Mouse (Mus musculus) embryonic facial prominence, embryonic 15.5 days (tissue): ENCODE data around the gene Flt3. TPM values are rescaled to one million over a fixed set of nuclear protein-coding genes. Genes with fewer than 3 reads are reported as not detected.

ENCODE experiments used
- ATAC-seq: fragments of 200-750 bp; cut with Nextera tagmentation; 2 replicates; pipeline ENCODE4 v1.8.0; 2017; ENCODE audit warnings: low read depth, moderate TSS enrichment; ENCODE audit not compliant: insufficient number of reproducible peaks, low FRiP score, low TSS enrichment
- H3K27ac ChIP-seq: fragments of 300-500 bp; sonication (generic); replicated peaks from 2 replicates; pipeline ENCODE4 v1.5.1; 2015; ENCODE audit warnings: mild to moderate bottlenecking, inconsistent platforms
- H3K27me3 ChIP-seq: fragments of 300-500 bp; sonication (generic); 2 replicates; pipeline ENCODE4 v1.6.1; 2015; ENCODE audit warnings: inconsistent platforms
- H3K36me3 ChIP-seq: fragments of 300-500 bp; sonication (generic); 2 replicates; pipeline ENCODE4 v1.6.1; 2015; ENCODE audit warnings: mild to moderate bottlenecking, inconsistent platforms
- H3K4me1 ChIP-seq: fragments of 300-500 bp; sonication (generic); 2 replicates; pipeline ENCODE4 v1.6.1; 2015; ENCODE audit warnings: inconsistent platforms
- H3K4me2 ChIP-seq: fragments of 300-500 bp; sonication (generic); replicated peaks from 2 replicates; pipeline ENCODE4 v1.6.1; 2015; ENCODE audit warnings: mild to moderate bottlenecking, inconsistent platforms
- H3K4me3 ChIP-seq: fragments of 300-500 bp; sonication (generic); replicated peaks from 2 replicates; pipeline ENCODE4 v1.5.1; 2015; ENCODE audit warnings: mild to moderate bottlenecking, inconsistent platforms
- H3K9ac ChIP-seq: fragments of 300-500 bp; sonication (generic); 2 replicates; pipeline ENCODE4 v1.6.1; 2015; ENCODE audit warnings: inconsistent platforms
- H3K9me3 ChIP-seq: fragments of 300-500 bp; sonication (generic); replicated peaks from 2 replicates; pipeline ENCODE4 v1.6.1; 2016; ENCODE audit warnings: inconsistent platforms
- WGBS: fragments of 180-500 bp; shearing (Covaris S2); methylation state at CpG from one replicate; pipeline ENCODE4 v1.1.7; 2015; 5-methylcytosine and 5-hydroxymethylcytosine counted together
- polyA plus RNA-seq: library from polyadenylated mRNA; unstranded; fragments of >200 nt; fragmentation: Nextera tagmentation; extraction: Ambion mirVana; gene quantifications from 2 replicates; pipeline ENCODE4 v1.2.1, GENCODE M21; 2015

Gene Flt3
- polyA plus RNA-seq, 1 experiment from 2014 or later = 0.12 TPM

DNA sequence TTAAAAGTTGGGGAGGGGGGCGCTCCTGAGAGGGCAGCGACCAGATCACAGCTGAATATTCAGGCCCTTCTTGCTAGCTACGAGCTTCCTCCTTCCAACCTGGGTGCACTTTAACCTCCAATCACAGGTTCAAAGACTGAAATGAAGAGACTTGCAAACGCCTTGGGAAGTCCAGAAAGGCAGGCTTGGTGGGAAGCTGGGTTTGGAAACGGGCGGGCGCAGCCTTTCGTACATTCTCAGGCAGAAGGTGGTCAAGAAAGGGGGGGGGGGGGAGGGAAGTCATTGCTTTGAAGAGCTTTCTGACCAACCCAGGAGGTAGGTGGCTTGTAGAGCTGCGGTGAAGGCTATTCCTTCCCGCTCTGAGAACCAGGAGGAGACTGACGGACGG, 92.9 kb downstream of the Flt3 start:
- no peak for ATAC-seq
- WGBS = 2% methylated on average over 12 of the region's 12 CpGs
- Histone ChIP-seq H3K4me2 (no peak overlapping the region), H3K9me3 (no peaks in the 10 kb centered on the region), H3K27me3 (peaks cover 99% of the 10 kb centered on the region), H3K36me3 (no peaks in the 10 kb centered on the region), H3K27ac (no peak overlapping the region), H3K4me3 (no peak overlapping the region), H3K4me1 (peaks cover 27% of the 10 kb centered on the region), H3K9ac (no peak overlapping the region)

DNA sequence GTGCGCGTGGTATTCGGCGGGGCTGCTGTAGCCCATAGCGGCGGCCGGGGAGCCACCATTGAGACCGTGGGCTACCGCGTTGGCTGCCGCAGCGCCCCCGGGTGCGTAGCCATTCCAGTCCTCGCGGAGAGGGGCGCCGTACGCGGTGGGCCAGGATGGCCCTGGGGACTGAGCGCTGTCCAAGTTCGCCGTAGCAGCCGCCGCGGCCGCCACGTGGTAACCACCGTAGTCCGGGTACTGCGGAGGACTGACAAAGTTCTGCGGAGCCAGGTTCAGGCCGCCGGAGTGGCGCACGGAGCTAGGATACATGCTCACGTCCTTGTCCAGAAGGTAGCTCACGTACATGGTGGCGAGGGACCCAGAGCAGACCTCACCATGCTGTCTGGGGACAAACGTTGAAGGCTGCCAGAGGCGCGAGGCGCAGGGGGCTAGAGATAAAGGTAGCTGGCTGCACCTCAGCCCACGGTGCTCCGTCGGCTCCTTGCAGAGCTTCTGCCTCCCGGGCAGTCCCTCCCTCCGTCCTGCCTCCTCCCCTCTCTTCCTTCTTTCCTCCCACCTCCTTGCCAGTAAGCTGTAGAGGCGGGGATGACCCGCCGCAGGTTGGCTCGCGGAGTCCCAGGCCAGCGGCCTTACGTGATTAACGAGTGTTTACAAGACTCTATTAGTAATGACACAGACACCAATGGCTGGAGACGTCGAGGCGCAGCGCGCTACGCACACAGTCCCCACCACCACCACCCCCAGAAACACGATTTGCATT, 93.5 kb downstream of the Flt3 start, which contains the start of gene Cdx2:
Gene Cdx2 (minus strand): TSS at position 633 of the 760 bp plus-strand sequence.
- Histone ChIP-seq H3K36me3 (no peaks in the 10 kb centered on the region), H3K4me3 (peak within 1 kb of the TSS; percentile 2; the same call in 1 of the 2 replicates), H3K9ac (no peak within 1 kb of the TSS), H3K27me3 (peaks cover 99% of the 10 kb centered on the region), H3K9me3 (no peaks in the 10 kb centered on the region), H3K27ac (no peak within 1 kb of the TSS), H3K4me1 (peaks cover 27% of the 10 kb centered on the region), H3K4me2 (peak within 1 kb of the TSS; percentile 28)
- under 1% methylated on average over 63 of the region's 63 CpGs for WGBS
- ATAC-seq = no peak

DNA sequence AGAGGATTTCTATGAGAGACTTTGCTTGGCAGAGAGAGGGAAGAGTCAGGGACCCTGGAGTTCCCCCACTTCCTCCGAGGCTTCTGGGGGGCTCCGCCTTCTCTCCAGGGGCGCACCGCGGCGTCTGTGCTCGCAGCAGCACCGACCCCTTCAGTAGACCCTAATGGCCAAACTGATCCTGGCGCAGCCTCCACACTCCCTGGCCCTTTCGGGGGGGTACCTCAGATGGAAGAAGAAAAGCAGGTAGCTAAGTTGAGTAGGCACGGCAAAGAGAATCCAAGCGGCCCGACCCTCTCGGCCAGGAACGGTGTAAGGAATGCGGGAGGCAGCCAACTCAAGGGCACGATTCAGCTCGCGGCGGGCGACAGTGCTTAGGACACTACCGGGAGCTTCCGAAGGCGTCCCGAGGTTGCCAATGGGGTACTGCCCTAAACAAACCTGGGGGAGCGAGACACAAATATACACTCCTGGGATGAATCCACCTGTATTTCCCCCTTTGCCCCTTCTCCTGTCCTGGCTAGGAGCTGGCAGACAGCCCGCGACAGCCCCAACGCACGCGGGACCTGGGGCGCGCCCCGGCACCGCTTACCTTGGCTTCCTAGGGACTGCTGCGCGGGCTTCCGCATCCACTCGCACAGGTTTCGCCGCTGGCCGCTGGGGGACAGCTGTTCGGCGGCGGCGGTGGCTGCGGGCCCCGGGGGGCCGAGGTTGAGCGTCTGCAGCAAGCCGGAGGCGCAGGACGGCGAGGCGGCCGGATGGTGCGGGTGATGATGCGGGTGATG, 94.2 kb downstream of the Flt3 start:
- peak overlapping the region; percentile 28 for H3K4me2 ChIP-seq
- peaks cover 99% of the 10 kb centered on the region for H3K27me3 ChIP-seq
- H3K4me1 ChIP-seq = peaks cover 27% of the 10 kb centered on the region
- no peak for ATAC-seq
- no peaks in the 10 kb centered on the region for H3K36me3 ChIP-seq
- H3K4me3 ChIP-seq = peak overlapping the region; percentile 2; the same call in 1 of the 2 replicates
- H3K9ac ChIP-seq = no peak overlapping the region
- H3K27ac ChIP-seq = no peak overlapping the region
- WGBS = under 1% methylated on average over 57 of the region's 58 CpGs
- no peaks in the 10 kb centered on the region for H3K9me3 ChIP-seq

DNA sequence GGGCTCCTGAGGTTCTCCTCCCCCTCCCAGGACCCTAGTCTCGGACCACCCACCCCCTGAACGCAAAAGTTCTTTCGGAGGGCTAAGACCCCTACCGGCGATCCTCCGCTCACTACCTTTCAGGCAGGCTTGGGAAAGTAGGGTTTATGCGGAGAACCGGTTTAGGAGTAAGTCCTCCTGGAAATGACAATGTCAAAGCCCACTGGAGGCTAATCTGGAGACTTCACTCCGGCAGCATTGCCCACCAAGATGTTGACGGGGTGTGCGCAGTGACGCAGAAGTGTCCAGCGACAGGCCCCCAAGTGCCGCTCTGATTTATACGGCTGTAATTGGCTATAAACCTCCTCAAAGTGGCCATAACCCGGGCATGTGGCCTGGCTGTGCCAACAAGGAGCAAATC, 95.1 kb downstream of the Flt3 start:
- Histone ChIP-seq H3K9me3 (no peaks in the 10 kb centered on the region), H3K27me3 (peaks cover 99% of the 10 kb centered on the region), H3K4me2 (no peak overlapping the region), H3K27ac (no peak overlapping the region), H3K4me1 (peaks cover 27% of the 10 kb centered on the region), H3K36me3 (no peaks in the 10 kb centered on the region), H3K9ac (no peak overlapping the region), H3K4me3 (no peak overlapping the region)
- WGBS = under 1% methylated on average over 16 of the region's 16 CpGs
- no peak for ATAC-seq

DNA sequence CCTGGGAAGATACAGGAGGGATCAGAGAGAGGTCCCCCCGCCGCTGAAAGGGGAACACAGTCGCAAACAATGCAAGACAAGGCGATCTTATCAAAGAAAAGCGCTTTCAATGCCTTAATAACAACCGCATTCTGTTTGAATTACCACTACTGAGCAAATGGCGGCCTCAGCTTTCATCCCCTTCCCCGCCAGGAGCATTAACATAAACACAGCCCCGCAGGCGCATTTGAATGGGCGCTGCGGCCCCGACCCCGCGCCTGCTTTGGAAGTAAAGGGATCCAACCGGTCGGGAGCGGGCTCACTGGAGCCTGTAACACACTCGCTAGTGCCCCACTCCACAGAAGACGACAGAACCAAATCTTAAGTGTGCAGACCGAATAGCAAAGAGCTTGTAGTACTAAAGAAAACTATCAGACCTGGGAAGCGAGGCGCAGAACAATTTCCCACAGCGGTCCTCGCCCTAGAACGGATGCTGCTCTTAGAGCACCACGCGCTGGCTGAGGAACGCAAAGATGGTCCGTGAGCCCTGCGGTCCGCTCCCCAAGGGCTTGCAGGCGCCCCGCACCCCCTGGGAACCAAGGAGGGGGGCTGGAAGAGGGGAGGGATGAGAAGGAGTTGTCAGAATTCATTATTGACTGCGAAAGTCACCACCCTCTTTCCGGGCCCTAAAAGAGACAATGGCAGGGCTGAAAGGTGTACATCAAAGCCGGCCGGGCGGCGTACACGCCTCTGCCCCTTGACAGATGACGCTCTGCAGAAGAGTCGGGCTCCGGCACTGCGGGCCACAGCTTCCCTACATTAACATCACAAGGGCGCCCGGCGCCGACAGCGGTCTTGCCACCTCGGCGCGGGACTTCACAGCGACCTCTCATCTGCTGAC, 95.8 kb downstream of the Flt3 start:
- peaks cover 100% of the 10 kb centered on the region for H3K27me3 ChIP-seq
- H3K4me2 ChIP-seq = no peak overlapping the region
- peaks cover 31% of the 10 kb centered on the region for H3K4me1 ChIP-seq
- H3K9me3 ChIP-seq = no peaks in the 10 kb centered on the region
- no peak overlapping the region for H3K4me3 ChIP-seq
- H3K27ac ChIP-seq = no peak overlapping the region
- 1% methylated on average over 54 of the region's 54 CpGs for WGBS
- no peaks in the 10 kb centered on the region for H3K36me3 ChIP-seq
- ATAC-seq = no peak
- H3K9ac ChIP-seq = no peak overlapping the region

DNA sequence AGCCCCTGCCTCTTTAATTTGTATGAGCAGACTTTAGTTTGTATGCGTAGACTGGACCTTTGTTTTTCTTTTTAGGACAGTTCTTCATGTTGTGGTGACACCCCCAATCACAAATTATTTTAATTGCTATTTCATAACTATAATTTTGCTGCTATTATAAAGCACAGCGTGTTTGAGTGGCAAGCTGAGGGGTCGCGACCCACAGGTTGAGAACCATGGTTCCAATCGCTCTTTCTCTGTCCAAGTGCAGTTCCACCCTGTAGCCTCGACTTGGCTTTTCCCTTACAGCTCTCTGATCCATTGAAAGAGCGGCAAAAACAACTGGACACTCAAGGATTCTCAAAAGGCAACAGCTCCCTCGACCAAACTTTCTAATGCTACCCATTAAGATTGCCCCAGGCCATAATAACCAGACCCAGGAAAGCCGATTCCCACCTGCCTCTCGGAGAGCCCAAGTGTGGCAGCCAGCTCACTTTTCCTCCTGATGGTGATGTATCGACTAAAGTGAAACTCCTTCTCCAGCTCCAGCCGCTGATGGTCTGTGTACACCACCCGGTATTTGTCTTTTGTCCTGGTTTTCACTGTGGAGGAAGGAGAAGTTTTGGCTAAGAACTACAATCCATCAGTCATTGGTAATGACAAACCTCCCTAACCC, 97.4 kb downstream of the Flt3 start:
- 4% methylated on average over 13 of the region's 13 CpGs for WGBS
- no peak for ATAC-seq
- H3K4me2 ChIP-seq = no peak overlapping the region
- H3K36me3 ChIP-seq = no peaks in the 10 kb centered on the region
- peaks cover 100% of the 10 kb centered on the region for H3K27me3 ChIP-seq
- H3K9ac ChIP-seq = no peak overlapping the region
- no peaks in the 10 kb centered on the region for H3K9me3 ChIP-seq
- H3K4me3 ChIP-seq = no peak overlapping the region
- H3K4me1 ChIP-seq = peaks cover 35% of the 10 kb centered on the region
- H3K27ac ChIP-seq = no peak overlapping the region

DNA sequence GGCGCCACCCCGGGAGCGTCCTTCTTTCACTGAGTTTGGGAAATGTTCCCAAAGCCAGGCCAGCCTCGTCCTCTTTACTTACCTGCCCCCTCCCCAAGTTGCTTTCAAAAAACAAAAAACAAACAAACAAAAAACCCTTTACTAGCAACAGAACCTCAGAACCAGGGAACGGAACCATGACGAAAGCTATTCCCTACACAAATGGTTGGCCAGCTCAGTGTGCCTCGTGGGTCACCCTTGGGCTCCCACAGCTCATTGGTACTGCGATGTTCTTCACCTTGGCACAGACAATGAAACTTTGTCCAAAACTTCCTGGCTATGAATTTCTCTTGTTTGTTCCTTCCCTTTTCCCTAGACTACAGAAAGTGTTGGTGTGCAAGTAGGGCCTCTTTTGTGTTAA, 98.1 kb downstream of the Flt3 start:
- ATAC-seq = no peak

DNA sequence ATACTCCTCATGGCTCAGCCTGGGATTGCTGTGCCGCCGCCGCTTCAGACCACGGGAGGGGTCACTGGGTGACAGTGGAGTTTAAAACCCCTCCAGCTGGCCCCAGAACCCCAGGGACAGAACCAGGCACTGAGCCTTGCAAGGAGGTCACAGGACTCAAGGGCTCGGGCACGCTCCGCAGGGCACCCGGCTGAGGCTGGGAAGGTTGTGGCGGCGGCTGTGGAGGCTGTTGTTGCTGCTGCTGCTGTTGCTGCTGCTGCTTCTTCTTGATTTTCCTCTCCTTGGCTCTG, 98.6 kb downstream of the Flt3 start:
- whole genome bisulfite sequencing = under 1% methylated on average over 10 of the region's 10 CpGs
- no peak for ATAC-seq

More for the DNA sequence above, 98.1 kb downstream of the Flt3 start:
- no peaks in the 10 kb centered on the region for H3K36me3 ChIP-seq
- peaks cover 100% of the 10 kb centered on the region for H3K27me3 ChIP-seq
- no peaks in the 10 kb centered on the region for H3K9me3 ChIP-seq
- H3K4me1 ChIP-seq = peaks cover 35% of the 10 kb centered on the region
- WGBS = 4% methylated on average over 8 of the region's 8 CpGs
- H3K9ac ChIP-seq = no peak overlapping the region
- no peak overlapping the region for H3K4me2 ChIP-seq
- no peak overlapping the region for H3K27ac ChIP-seq
- no peak overlapping the region for H3K4me3 ChIP-seq

DNA sequence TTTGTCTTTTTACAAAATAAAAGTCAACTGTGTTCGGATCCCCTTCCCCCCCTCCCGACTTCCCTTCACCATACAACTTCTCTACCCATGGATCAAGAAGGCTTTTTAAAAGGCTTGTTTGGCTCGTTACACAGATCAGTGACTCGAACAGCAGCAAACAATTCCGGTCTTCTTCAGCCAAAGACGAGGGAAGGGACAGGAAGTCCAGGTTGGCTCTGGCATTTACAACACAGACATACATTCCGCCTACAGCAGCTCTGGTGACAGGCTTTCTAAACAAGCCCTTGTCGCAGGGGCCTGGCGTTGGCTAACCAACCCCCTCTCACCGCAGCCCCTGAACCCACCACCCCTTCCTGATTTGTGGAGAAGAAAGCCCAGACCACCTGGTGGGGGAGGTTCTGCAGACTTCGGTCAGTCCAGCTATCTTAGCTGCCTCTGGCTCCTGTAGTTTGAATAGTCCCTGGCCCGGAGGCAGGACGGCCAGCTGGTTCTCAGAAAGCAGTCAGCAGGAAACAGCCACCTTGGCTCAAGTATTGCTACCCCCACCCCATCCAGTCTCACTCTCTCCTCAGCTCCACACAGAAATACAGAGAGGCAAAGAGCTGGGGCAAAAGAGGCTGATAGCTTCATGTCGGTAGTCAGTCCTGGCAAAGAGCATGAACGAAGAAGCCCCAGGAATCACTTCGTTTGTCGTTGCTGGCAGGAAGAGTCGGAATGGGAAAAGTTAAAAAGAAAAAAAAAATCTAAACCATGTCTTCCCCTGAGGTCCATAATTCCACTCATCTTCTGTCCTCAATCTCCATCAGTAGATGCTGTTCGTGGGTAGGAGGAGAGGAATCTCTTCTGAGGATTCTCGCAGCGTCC, 99.1 kb downstream of the Flt3 start:
- no peaks in the 10 kb centered on the region for H3K36me3 ChIP-seq
- no peak overlapping the region for H3K4me2 ChIP-seq
- no peak overlapping the region for H3K9ac ChIP-seq
- WGBS = 1% methylated on average over 21 of the region's 21 CpGs
- H3K4me3 ChIP-seq = no peak overlapping the region
- peaks cover 98% of the 10 kb centered on the region for H3K27me3 ChIP-seq
- no peak overlapping the region for H3K27ac ChIP-seq
- H3K9me3 ChIP-seq = no peaks in the 10 kb centered on the region
- no peak for ATAC-seq
- peaks cover 25% of the 10 kb centered on the region for H3K4me1 ChIP-seq

More for the DNA sequence above, 98.6 kb downstream of the Flt3 start:
- Histone ChIP-seq H3K4me3 (no peak overlapping the region), H3K9me3 (no peaks in the 10 kb centered on the region), H3K9ac (no peak overlapping the region), H3K27ac (no peak overlapping the region), H3K4me1 (peaks cover 31% of the 10 kb centered on the region), H3K36me3 (no peaks in the 10 kb centered on the region), H3K27me3 (peaks cover 100% of the 10 kb centered on the region), H3K4me2 (no peak overlapping the region)

DNA sequence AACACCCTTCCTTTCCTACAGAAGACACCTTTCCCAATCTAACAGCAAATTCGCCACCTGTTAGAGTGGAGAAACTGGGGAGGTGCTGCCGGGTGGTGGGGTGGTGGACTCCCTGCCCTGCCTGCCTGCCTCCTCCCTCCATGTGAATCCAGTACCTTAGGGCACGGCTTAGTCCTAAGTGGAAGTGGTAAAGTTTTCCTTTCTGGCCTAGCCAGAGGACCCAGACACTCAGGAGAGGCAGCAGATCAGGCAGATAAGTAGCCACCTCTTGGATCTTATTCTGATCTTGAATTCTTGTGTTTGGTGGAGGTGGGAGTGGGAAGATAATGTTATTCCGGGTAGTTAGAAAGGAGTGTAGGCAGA, 100.3 kb downstream of the Flt3 start:
- Histone ChIP-seq H3K36me3 (no peaks in the 10 kb centered on the region), H3K4me1 (peaks cover 16% of the 10 kb centered on the region), H3K27ac (no peak overlapping the region), H3K4me3 (peak overlapping the region; percentile 16; the same call in 1 of the 2 replicates), H3K9me3 (no peaks in the 10 kb centered on the region), H3K4me2 (peak overlapping the region; percentile 27), H3K9ac (no peak overlapping the region), H3K27me3 (peaks cover 96% of the 10 kb centered on the region)
- 1% methylated on average over 4 of the region's 4 CpGs for WGBS
- ATAC-seq = no peak
